Mouse (Mus musculus) spleen, postnatal 4 days (tissue): ENCODE data around the gene Znrf3.
"Not testable (repeated sequence)": the region's sequence is repeated elsewhere in the genome, so short reads cannot be mapped to it uniquely, and the experiment has no call there.

Source experiments
- DNase-seq, 2 experiments: peaks; one replicate each; pipeline ENCODE4 v3.0.0; 2022; ENCODE audit warnings: low spot score in 2 of 2

Gene Znrf3

GRCm38 (mm10) chr11:5444599-5445451 lies at the start of gene Znrf3:
Gene Znrf3 (minus strand): TSS chr11:5444847.
- peak; percentile 96 to 100 for DNase-seq

DNA sequence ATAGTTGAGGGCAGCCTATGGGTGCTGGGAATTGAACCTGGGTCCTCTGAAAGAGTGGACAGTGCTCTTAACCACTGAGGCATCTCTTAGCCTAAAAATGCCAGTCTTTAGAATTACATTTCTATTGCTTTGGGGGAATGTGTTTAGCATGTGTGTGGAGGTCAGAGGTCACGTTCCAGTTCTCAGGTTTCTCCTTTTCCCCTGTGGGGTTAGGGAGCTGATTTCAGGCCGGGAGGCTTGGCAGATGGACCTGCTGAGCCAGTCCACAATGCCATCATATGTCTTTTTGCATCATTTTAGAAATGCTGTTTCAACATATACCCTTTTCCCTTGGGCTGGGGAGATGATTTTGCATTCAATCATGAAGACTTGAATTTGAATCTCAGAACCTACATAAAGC lies 49.2 kb upstream of the Znrf3 start:
- no peak for DNase-seq

DNA sequence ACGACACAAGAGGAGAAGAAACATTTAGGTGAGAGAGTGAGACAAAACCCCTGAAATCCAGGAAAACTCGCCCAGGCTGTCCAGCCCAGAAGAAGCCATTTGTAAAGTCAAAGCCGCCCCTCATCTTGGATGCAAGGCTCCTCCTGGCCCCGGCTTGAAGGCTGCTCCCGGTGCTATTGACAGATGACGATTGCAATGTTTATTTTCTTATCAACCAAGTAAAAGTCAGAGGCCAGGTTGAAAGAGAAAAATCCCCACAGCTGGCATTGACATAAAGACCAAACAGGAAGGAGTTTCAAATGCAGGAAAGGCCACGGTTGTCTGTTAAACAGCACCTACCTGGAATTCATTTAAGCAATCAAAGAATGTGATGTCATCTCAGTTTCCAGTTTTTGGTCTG lies 47.3 kb upstream of the Znrf3 start:
- DNase-seq = no peak

GRCm38 (mm10) chr11:5490989-5491656 lies 46.5 kb upstream of the Znrf3 start:
- no peak for DNase-seq

DNA sequence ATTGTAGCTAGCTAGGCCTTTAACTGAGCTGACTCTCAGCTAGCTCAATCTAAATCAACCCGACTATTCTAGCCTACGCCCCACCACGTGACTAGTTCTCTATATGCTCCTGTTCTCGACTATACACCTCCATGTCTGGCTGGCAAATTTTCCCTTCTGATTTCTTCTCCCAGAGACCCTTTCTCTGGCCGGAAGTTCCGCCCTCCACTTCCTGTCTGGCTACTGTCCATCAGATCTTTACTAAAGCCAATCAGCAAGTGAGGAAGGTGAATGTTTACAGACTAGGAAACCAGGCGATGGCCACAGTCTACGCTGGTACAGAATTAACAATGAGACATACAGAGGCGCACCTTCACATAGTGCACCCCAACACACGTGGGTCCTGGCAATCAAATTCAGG lies 44.8 kb upstream of the Znrf3 start:
- DNase-seq = not testable (repeated sequence)

- DNase-seq = peak; percentile 85 to 91
These were observed 40.8 kb upstream of the Znrf3 start for GRCm38 (mm10) chr11:5485193-5486011.

GRCm38 (mm10) chr11:5482581-5482980 lies 37.9 kb upstream of the Znrf3 start:
- DNase-seq = no peak

DNA sequence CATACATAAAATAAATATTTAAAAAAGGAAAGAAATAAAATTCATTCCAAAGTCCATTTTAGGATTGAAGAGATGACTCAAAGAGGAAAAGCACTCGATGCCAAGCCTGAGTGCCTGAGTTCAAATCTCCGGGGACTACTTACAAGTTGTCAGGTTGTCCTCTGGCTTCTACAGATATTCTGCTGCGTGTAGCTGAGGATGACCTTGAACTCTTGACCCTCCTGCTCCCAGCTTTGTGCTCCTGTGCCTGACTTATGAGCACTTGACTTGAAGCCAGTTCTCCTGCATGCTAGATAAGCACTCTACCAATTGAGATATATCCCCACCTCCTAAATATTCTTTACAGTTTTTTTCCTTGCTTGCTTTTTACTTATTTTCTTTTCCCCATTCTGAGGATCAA lies 34.2 kb upstream of the Znrf3 start:
- no peak for DNase-seq

DNA sequence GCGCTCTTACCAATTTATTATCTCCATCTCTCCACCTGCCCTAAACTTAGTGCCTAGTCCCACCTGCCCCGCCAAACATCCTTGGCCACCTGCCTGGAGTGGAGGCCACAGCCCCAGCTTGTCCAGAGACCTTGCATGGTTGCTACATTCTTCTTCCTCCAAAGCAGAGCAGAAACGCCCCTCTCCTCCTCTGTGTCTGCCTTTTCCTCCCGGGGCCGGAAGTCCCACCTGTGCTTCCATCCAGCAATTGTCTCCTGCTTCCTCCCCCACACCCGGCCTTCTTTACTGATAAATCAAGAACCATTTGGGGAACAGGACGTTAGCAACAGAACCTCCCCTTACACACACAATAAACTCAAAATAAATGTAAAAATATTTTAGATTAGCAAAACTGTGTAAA lies 33.5 kb upstream of the Znrf3 start:
- no peak for DNase-seq

DNA sequence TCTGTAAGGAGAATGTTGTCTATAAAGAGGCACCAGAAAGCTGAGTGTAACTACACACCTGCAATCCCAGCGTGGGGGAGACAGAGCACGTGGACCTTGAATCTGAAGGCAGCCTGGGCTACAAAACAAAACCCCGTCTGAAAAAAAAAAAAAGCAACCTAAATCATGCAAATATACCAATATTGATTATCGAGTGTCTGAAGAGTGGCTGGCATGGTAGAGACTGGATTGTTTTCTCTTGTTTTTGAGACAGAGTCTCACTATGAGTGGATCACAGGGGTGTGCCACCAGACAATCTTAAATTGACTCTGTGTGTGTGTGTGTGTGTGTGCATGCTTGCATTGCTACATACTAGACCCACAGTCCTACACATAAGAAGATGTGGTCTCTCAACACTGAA lies 32.2 kb upstream of the Znrf3 start:
- no peak for DNase-seq

- not testable (repeated sequence) for DNase-seq
These were observed 31.0 kb upstream of the Znrf3 start for GRCm38 (mm10) chr11:5475556-5476118.

DNA sequence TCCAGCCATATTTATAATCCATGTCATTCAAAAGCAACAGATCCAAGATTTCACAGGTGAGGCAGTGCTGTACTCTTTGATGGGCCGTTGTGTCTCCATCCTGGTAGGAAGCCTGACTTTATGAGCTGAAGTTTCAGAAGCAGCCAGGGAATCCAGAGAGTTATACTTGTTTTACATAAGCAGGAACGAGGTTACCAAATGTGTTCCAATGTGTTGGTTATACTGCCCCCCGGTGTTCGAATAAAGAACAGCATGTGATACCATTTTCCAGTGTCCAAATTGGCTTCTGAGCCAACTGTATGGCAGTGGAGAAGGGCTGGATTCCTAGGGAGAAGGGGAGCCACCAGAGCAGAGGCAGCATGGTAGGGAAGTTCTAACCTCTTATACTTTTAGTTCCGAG lies 29.5 kb upstream of the Znrf3 start:
- DNase-seq = peak; percentile 42 to 76

GRCm38 (mm10) chr11:5470055-5470454 lies 25.4 kb upstream of the Znrf3 start:
- DNase-seq = no peak

- DNase-seq = peak; percentile 47 to 85
These were observed 24.4 kb upstream of the Znrf3 start for GRCm38 (mm10) chr11:5469084-5469483.

GRCm38 (mm10) chr11:5468471-5468870 lies 23.8 kb upstream of the Znrf3 start:
- no peak for DNase-seq

- no peak for DNase-seq
These were observed 7.3 kb upstream of the Znrf3 start for GRCm38 (mm10) chr11:5451923-5452322.

DNA sequence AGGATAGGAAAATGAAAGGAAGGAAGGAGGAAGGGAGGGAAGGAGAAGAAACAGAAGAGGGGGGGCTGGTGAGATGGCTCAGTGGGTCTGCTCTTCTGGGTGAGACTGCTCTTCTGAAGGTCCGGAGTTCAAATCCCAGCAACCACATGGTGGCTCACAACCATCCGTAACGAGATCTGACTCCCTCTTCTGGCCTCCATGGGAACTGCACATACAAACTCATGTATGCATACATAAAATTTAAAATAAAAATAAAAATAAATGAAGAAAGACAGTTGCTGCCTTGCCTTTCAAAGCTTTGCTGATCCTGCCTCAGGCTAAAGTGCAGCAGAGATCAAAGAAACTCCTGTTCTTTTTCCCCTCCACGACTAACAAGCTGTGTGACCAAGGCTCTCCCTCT lies 6.7 kb upstream of the Znrf3 start:
- no peak for DNase-seq

GRCm38 (mm10) chr11:5450701-5451100 lies 6.1 kb upstream of the Znrf3 start:
- no peak for DNase-seq

DNA sequence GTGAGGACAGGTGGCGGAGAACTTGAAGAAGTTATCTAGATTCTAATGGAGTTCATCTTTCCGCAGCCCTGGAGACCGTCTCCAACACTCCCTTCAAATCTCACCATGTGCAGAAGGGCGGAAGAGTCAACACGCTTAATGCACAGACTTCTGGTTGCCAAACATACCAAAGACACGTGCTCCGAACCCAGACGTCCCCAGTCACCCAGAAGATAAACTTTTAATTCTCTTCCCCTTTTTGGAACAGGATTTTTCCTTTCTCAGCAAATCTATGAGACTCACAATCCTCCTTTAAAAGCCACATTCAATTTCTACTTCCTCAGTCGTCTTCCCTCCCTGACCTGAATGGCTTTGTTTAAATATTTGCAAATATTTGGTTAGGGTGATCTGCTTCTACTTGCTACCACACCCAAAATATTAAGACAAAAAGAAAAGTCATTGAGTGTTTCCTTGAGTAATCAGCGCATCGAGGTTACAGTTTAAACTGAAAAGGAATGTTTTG lies 856 bp upstream of the Znrf3 start:
- no peak for DNase-seq

- peak; percentile 30 to 76 for DNase-seq
These were observed 431 bp downstream of the Znrf3 start for GRCm38 (mm10) chr11:5444234-5444598.

- peak; percentile 22 to 70 for DNase-seq
These were observed 975 bp downstream of the Znrf3 start for GRCm38 (mm10) chr11:5443511-5444233.
